Mouse (Mus musculus) megakaryocyte, adult 5-6 weeks (primary cell): ENCODE data around the gene Lpar6. TPM values are rescaled to one million over a fixed set of nuclear protein-coding genes. Genes with fewer than 3 reads are reported as not detected.

ENCODE experiments used
- ATAC-seq: 2 replicates; pipeline ENCODE4 v1.8.0; 2016; ENCODE audit warnings: mild to moderate bottlenecking, inconsistent platforms; ENCODE audit not compliant: poor library complexity, severe bottlenecking
- total RNA-seq, 2 experiments: library from RNA; stranded (forward) in 1 of 2; stranded (reverse) in 1 of 2; fragments of 153-499, 151-499 nt in 1 of 2; fragments of 221-1000, 200-1000 nt in 1 of 2; gene quantifications; 2 replicates each; pipeline versions ENCODE4 v1.2.3 to v1.2.4; 2015 to 2017

Gene Lpar6
- total RNA-seq, 2 experiments from 2014 or later, result 28.0 to 34.3 TPM

GRCm38 (mm10) chr14:73254412-73254811 lies 16.7 kb downstream of the Lpar6 start:
- no peak for ATAC-seq

GRCm38 (mm10) chr14:73255426-73255970 lies 17.8 kb downstream of the Lpar6 start:
- ATAC-seq, result no peak

- ATAC-seq, result peak; percentile 76
Measured at GRCm38 (mm10) chr14:73257348-73257747, 19.7 kb downstream of the Lpar6 start.

- ATAC-seq, result no peak
Measured at GRCm38 (mm10) chr14:73258181-73258580, 20.5 kb downstream of the Lpar6 start.

GRCm38 (mm10) chr14:73262210-73262609 lies 24.5 kb downstream of the Lpar6 start:
- no peak for ATAC-seq

- ATAC-seq, result 0 out of 2 replicates have a peak, but pooled peaks have one; percentile 35
Measured at GRCm38 (mm10) chr14:73266166-73266565, 28.5 kb downstream of the Lpar6 start.

GRCm38 (mm10) chr14:73271807-73272206 lies 34.1 kb downstream of the Lpar6 start:
- ATAC-seq, result no peak

- ATAC-seq, result no peak
Measured at GRCm38 (mm10) chr14:73279096-73279495, 41.4 kb downstream of the Lpar6 start.

- no peak for ATAC-seq
Measured at GRCm38 (mm10) chr14:73280996-73281395, 43.3 kb downstream of the Lpar6 start.

- peak; percentile 49 for ATAC-seq
Measured at GRCm38 (mm10) chr14:73289915-73290314, 52.2 kb downstream of the Lpar6 start.

GRCm38 (mm10) chr14:73292434-73292833 lies 54.7 kb downstream of the Lpar6 start:
- no peak for ATAC-seq

Other genes with a start within 250 kb of the Lpar6 start
- 2.9 TPM in 1 of 2 replicates, not detected in the other for gene Cysltr2, start 188.8 kb upstream of the Lpar6 start, total RNA-seq (2015)
- gene Cysltr2, start 188.8 kb upstream of the Lpar6 start, total RNA-seq (2017), result not detected in 2 replicates
- gene Rcbtb2, start 114.9 kb upstream of the Lpar6 start, total RNA-seq (2015), result 68.3 and 69.2 TPM in 2 replicates
- gene Rcbtb2, start 114.9 kb upstream of the Lpar6 start, total RNA-seq (2017), result 35.9 and 37.7 TPM in 2 replicates
- 108 and 126 TPM in 2 replicates for gene Rb1, start 87.9 kb downstream of the Lpar6 start, total RNA-seq (2015)
- gene Rb1, start 87.9 kb downstream of the Lpar6 start, total RNA-seq (2017), result 43.9 and 56.8 TPM in 2 replicates
- gene Itm2b, start 147.4 kb downstream of the Lpar6 start, total RNA-seq (2015), result 2,082 and 2,200 TPM in 2 replicates
- gene Itm2b, start 147.4 kb downstream of the Lpar6 start, total RNA-seq (2017), result 1,839 and 1,925 TPM in 2 replicates